8 mouse cellular contexts compared by ENCODE assay signal in genomic region chr2:156432874-156433868, GRCm38 (mm10). TPM values are rescaled to one million over a fixed set of nuclear protein-coding genes. Genes with fewer than 3 reads are reported as not detected.
DNase-seq lines count a peak whose midpoint lies in the region; ATAC-seq lines count a peak whose summit lies in the region.

No protein-coding gene starts in this region.

- H3K27me3 ChIP-seq in heart, embryonic 13.5 days (replicated peaks), result peaks cover 4% of the 10 kb centered on the region; the same call in 1 of the 2 replicates
- no peaks in the 10 kb centered on the region for H3K27me3 ChIP-seq in embryonic facial prominence, embryonic 15.5 days

- intact Hi-C loops in heart, postnatal 25 days (cut with DNase I), result no loop called here

- 37% methylated on average over 9 of the region's 9 CpGs for WGBS in heart, embryonic 13.5 days
- 37% methylated on average over 9 of the region's 9 CpGs for WGBS in embryonic facial prominence, embryonic 15.5 days

- no peaks in the 10 kb centered on the region for H3K9me3 ChIP-seq in heart, embryonic 13.5 days
- H3K9me3 ChIP-seq in embryonic facial prominence, embryonic 15.5 days (replicated peaks), result no peaks in the 10 kb centered on the region

- peak overlapping the region; percentile 16 for H3K4me2 ChIP-seq in heart, embryonic 13.5 days
- no peak overlapping the region for H3K4me2 ChIP-seq in embryonic facial prominence, embryonic 15.5 days (replicated peaks)

- no peak for ATAC-seq in heart, embryonic 13.5 days (ENCODE audit: extremely low read depth, insufficient number of reproducible peaks, low FRiP score, low TSS enrichment)
- ATAC-seq in embryonic facial prominence, embryonic 15.5 days (ENCODE audit: insufficient number of reproducible peaks, low FRiP score, low TSS enrichment, low read depth), result no peak

- H3K4me3 ChIP-seq in heart, embryonic 13.5 days, result no peak overlapping the region
- H3K4me3 ChIP-seq in embryonic facial prominence, embryonic 15.5 days (replicated peaks), result no peak overlapping the region

- H3K4me1 ChIP-seq in heart, embryonic 13.5 days, result peaks cover 17% of the 10 kb centered on the region
- H3K4me1 ChIP-seq in embryonic facial prominence, embryonic 15.5 days, result peaks cover 25% of the 10 kb centered on the region

- DNase-seq in heart, postnatal 25 days (ENCODE audit: low spot score), result no peak
- peak; percentile 94 to 96 for DNase-seq in kidney, postnatal 25 days
- peak; percentile 74 for DNase-seq in lung, postnatal 36 days
- no peak for DNase-seq in cerebellum, postnatal 4 days (ENCODE audit: low spot score in 2 of 2)
- DNase-seq in layer of hippocampus, adult 18-20 months (ENCODE audit: low spot score in 2 of 2), result no peak
- DNase-seq in urinary bladder, postnatal 4 days (ENCODE audit: low spot score in 2 of 2), result no peak

- peak overlapping the region; percentile 79 for H3K27ac ChIP-seq in heart, embryonic 13.5 days (replicated peaks)
- H3K27ac ChIP-seq in embryonic facial prominence, embryonic 15.5 days (replicated peaks), result 0 out of 2 replicates have a peak overlapping the region, but pooled peaks have one; percentile 34

- no peaks in the 10 kb centered on the region for H3K36me3 ChIP-seq in heart, embryonic 13.5 days
- H3K36me3 ChIP-seq in embryonic facial prominence, embryonic 15.5 days, result no peaks in the 10 kb centered on the region

- peak overlapping the region; percentile 5; the same call in 1 of the 2 replicates for H3K9ac ChIP-seq in heart, embryonic 13.5 days
- no peak overlapping the region for H3K9ac ChIP-seq in embryonic facial prominence, embryonic 15.5 days

RNA-seq across cellular contexts. Expression of gene Epb41l1, which starts 12.5 kb away (rescaled TPM):
- polyA plus RNA-seq in heart, embryonic 13.5 days (2015; fragmentation: Nextera tagmentation; extraction: Ambion mirVana), result 1.1 and 1.2 TPM in 2 replicates
- total RNA-seq in heart, postnatal 25 days (2021), result 1 to 10 TPM; 7.0 to 7.3 TPM
- polyA plus RNA-seq in embryonic facial prominence, embryonic 15.5 days (2015; fragmentation: Nextera tagmentation; extraction: Ambion mirVana), result 3.4 and 3.8 TPM in 2 replicates
- 100 to 1,000 TPM; 338 to 343 TPM for total RNA-seq in layer of hippocampus, adult 18-20 months (2021)

Comparison
In these comparisons a context has a peak if more than half of its experiments do, and no peak if none do; other contexts are left out.
1. DNase-seq: peak in kidney, postnatal 25 days (2 of 2) and lung, postnatal 36 days (single experiment); none in heart, postnatal 25 days (single experiment), cerebellum, postnatal 4 days (0 of 2), layer of hippocampus, adult 18-20 months (0 of 2) and urinary bladder, postnatal 4 days (0 of 2).
2. RNA of gene Epb41l1, which starts 12.5 kb away (total RNA-seq): 338 to 343 TPM in layer of hippocampus, adult 18-20 months; 7.0 to 7.3 TPM in heart, postnatal 25 days; every median in the first group is over 10 times any median in the second.